Mouse (Mus musculus): ENCODE measurements around the gene Rhox7b. TPM values are rescaled to one million over a fixed set of nuclear protein-coding genes. Genes with fewer than 3 reads are reported as not detected.

Rhox7b gene
- total and polyA plus RNA-seq, 3 experiments = not detected

DNA sequence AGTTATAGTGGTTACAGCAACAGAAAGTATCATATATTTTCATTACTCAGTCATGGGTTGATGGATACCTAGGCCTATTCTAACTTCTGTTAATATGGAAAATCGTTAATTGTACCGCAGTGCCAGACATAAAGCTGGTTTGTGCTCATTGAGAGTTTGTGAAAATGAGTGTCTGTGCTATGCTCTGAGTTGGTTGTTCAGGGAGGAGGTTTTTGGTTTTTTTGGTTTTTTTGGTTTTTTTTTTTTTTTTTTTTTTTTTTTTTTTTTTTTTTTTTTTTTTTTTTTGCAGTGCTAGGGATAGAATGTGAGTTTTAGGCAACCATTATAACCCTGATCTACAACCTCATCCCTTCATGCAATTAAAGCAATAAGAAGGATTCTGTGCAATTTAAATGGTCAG, 25.4 kb downstream of the Rhox7b start:
- WGBS = 92% methylated on average over 2 of the region's 2 CpGs
- Histone ChIP-seq H3K9ac (ENCODE audit: low read depth, low read length) (no peak overlapping the region), H3K27ac (no peak overlapping the region), H3K36me3 (ENCODE audit: control insufficient read depth, insufficient read depth, low read length) (no peaks in the 10 kb centered on the region), H3K4me3 (no peak overlapping the region), H3K4me1 (ENCODE audit: control insufficient read depth, insufficient read depth, low read length) (no peaks in the 10 kb centered on the region), H3K27me3 (ENCODE audit: control insufficient read depth, insufficient read depth, low read length) (no peaks in the 10 kb centered on the region), H3K79me2 (replicated peaks; ENCODE audit: control insufficient read depth, insufficient read depth, low read length) (no peaks in the 10 kb centered on the region)
- TF ChIP-seq CTCF (IDR thresholded peaks at IDR 0.05) = no peak
- no peak for TF ChIP-seq POLR2A (IDR thresholded peaks at IDR 0.05; ENCODE audit: insufficient read depth, low read depth, low read length)
- TF ChIP-seq EP300 (IDR thresholded peaks at IDR 0.05; ENCODE audit: insufficient read depth, low read depth, low read length) = no peak
- intact Hi-C loops (cut with DNase I) = no loop called here
- no peak for DNase-seq

Other genes with a start within 250 kb of the Rhox7b start
- gene Rhox4g, start 245.9 kb downstream of the Rhox7b start, total RNA-seq (2021) = not detected
- gene Rhox4g, start 245.9 kb downstream of the Rhox7b start, polyA plus RNA-seq (2012; rRNA removed) = not detected in 2 replicates
- not detected for gene Rhox3h, start 228.5 kb downstream of the Rhox7b start, total RNA-seq (2021)
- gene Rhox3h, start 228.5 kb downstream of the Rhox7b start, polyA plus RNA-seq (2012; rRNA removed) = not detected in 2 replicates
- not detected for gene Rhox2h, start 224.0 kb downstream of the Rhox7b start, total RNA-seq (2021)
- not detected in 2 replicates for gene Rhox2h, start 224.0 kb downstream of the Rhox7b start, polyA plus RNA-seq (2012; rRNA removed)
- 1 to 10 TPM in 1 of 2 experiments, not detected in 1; 1.2 TPM for gene Rhox5, start 92.4 kb downstream of the Rhox7b start, total RNA-seq (2021)
- gene Rhox5, start 92.4 kb downstream of the Rhox7b start, polyA plus RNA-seq (2012; rRNA removed) = 1.2 and 1.4 TPM in 2 replicates
- not detected for gene Rhox6, start 70.3 kb downstream of the Rhox7b start, total RNA-seq (2021)
- not detected in 2 replicates for gene Rhox6, start 70.3 kb downstream of the Rhox7b start, polyA plus RNA-seq (2012; rRNA removed)
- not detected for gene Rhox7a, start 65.5 kb downstream of the Rhox7b start, total RNA-seq (2021)
- gene Rhox7a, start 65.5 kb downstream of the Rhox7b start, polyA plus RNA-seq (2012; rRNA removed) = not detected in 2 replicates
- gene Rhox8, start 18.3 kb downstream of the Rhox7b start, total RNA-seq (2021) = not detected
- not detected in 2 replicates for gene Rhox8, start 18.3 kb downstream of the Rhox7b start, polyA plus RNA-seq (2012; rRNA removed)
- gene Rhox9, start 4.5 kb upstream of the Rhox7b start, total RNA-seq (2021) = not detected
- not detected in 2 replicates for gene Rhox9, start 4.5 kb upstream of the Rhox7b start, polyA plus RNA-seq (2012; rRNA removed)
- gene Btg1-ps1, start 121.6 kb upstream of the Rhox7b start, total RNA-seq (2021) = not detected
- gene Btg1-ps1, start 121.6 kb upstream of the Rhox7b start, polyA plus RNA-seq (2012; rRNA removed) = not detected in 2 replicates
- gene Btg1-ps2, start 145.9 kb upstream of the Rhox7b start, total RNA-seq (2021) = not detected
- not detected in 2 replicates for gene Btg1-ps2, start 145.9 kb upstream of the Rhox7b start, polyA plus RNA-seq (2012; rRNA removed)
- not detected for gene Rhox10, start 169.2 kb upstream of the Rhox7b start, total RNA-seq (2021)
- not detected in 2 replicates for gene Rhox10, start 169.2 kb upstream of the Rhox7b start, polyA plus RNA-seq (2012; rRNA removed)
- gene Rhox11, start 187.9 kb upstream of the Rhox7b start, total RNA-seq (2021) = not detected
- gene Rhox11, start 187.9 kb upstream of the Rhox7b start, polyA plus RNA-seq (2012; rRNA removed) = not detected in 2 replicates
- not detected for gene Rhox12, start 213.7 kb upstream of the Rhox7b start, total RNA-seq (2021)
- gene Rhox12, start 213.7 kb upstream of the Rhox7b start, polyA plus RNA-seq (2012; rRNA removed) = not detected in 2 replicates
- not detected for gene Rhox13, start 224.0 kb upstream of the Rhox7b start, total RNA-seq (2021)
- not detected in 2 replicates for gene Rhox13, start 224.0 kb upstream of the Rhox7b start, polyA plus RNA-seq (2012; rRNA removed)

All from heart, adult 2 months (tissue).